Mouse (Mus musculus): ENCODE results near the gene Slc16a8.

- TF ChIP-seq EP300 (IDR thresholded peaks at IDR 0.05; ENCODE audit: insufficient read depth, low read depth, low read length), result no peak
- no peak for TF ChIP-seq POLR2A (IDR thresholded peaks at IDR 0.05; ENCODE audit: insufficient read depth, low read depth, low read length)
Observed at GRCm38 (mm10) chr15:79252580-79252979, 2.0 kb downstream of the Slc16a8 start.

Data from heart, adult 2 months (tissue).